Mouse (Mus musculus) limb, embryonic 13.5 days (tissue): ENCODE data around the gene Lysmd2. TPM values are rescaled to one million over a fixed set of nuclear protein-coding genes. Genes with fewer than 3 reads are reported as not detected.

Experiments
- ATAC-seq: fragments of 200-750 bp; cut with Nextera tagmentation; 2 replicates; pipeline ENCODE4 v1.8.0; 2017; ENCODE audit warnings: low read depth, moderate number of reproducible peaks, moderate TSS enrichment; ENCODE audit not compliant: low FRiP score
- H3K27ac ChIP-seq: fragments of 300-500 bp; sonication (generic); 2 replicates; pipeline ENCODE4 v1.5.1; 2015; ENCODE audit warnings: inconsistent platforms, mild to moderate bottlenecking, moderate library complexity
- H3K27me3 ChIP-seq: fragments of 300-500 bp; sonication (generic); 2 replicates; pipeline ENCODE4 v1.6.1; 2015; ENCODE audit warnings: mild to moderate bottlenecking, inconsistent platforms
- H3K36me3 ChIP-seq: fragments of 300-500 bp; sonication (generic); 2 replicates; pipeline ENCODE4 v1.6.1; 2015; ENCODE audit warnings: inconsistent platforms, mild to moderate bottlenecking, moderate library complexity
- H3K4me1 ChIP-seq: fragments of 300-500 bp; sonication (generic); 2 replicates; pipeline ENCODE4 v1.6.1; 2015; ENCODE audit warnings: inconsistent platforms
- H3K4me2 ChIP-seq: fragments of 300-500 bp; sonication (generic); replicated peaks from 2 replicates; pipeline ENCODE4 v1.6.1; 2015; ENCODE audit warnings: inconsistent platforms, mild to moderate bottlenecking, moderate library complexity
- H3K4me3 ChIP-seq: fragments of 300-500 bp; sonication (generic); 2 replicates; pipeline ENCODE4 v1.5.1; 2015; ENCODE audit warnings: moderate library complexity, mild to moderate bottlenecking, inconsistent platforms
- H3K9ac ChIP-seq: fragments of 300-500 bp; sonication (generic); 2 replicates; pipeline ENCODE4 v1.6.1; 2015; ENCODE audit warnings: mild to moderate bottlenecking, inconsistent platforms
- H3K9me3 ChIP-seq: fragments of 300-500 bp; sonication (generic); 2 replicates; pipeline ENCODE4 v1.6.1; 2016; ENCODE audit warnings: inconsistent platforms
- WGBS: fragments of 180-500 bp; shearing (Covaris S2); methylation state at CpG from one replicate; pipeline ENCODE4 v1.1.7; 2015; 5-methylcytosine and 5-hydroxymethylcytosine counted together
- polyA plus RNA-seq: library from polyadenylated mRNA; unstranded; fragments of >200 nt; fragmentation: Nextera tagmentation; extraction: Ambion mirVana; gene quantifications from 2 replicates; pipeline ENCODE4 v1.2.1, GENCODE M21; 2015

Lysmd2 gene
- polyA plus RNA-seq, 1 experiment from 2014 or later: 38.3 TPM

DNA sequence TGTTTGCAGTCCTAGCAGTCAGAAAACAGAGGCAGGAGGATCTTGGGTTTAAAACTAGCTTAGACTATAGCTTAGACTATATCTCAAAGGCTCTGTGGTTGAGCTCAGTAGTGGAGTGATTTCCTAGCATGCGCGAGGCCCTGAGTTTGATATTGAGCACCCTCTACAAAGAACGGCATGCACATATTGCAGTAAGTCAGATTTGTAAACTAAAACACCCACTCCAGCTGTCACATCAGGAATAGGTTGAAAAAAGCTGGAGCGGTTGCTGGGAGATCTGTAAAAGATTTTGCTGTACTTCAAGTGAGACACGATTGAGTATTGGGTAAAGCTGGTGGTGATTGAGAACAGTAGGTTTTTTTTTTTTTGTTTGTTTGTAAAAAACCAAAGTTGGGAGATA lies 55.1 kb downstream of the Lysmd2 start:
- Histone ChIP-seq H3K36me3 (no peaks in the 10 kb centered on the region), H3K4me1 (no peaks in the 10 kb centered on the region), H3K9me3 (no peaks in the 10 kb centered on the region), H3K4me3 (no peak overlapping the region), H3K27me3 (peaks cover 5% of the 10 kb centered on the region), H3K27ac (no peak overlapping the region), H3K4me2 (no peak overlapping the region), H3K9ac (no peak overlapping the region)
- ATAC-seq: no peak
- WGBS: 87% methylated on average over 5 of the region's 5 CpGs

DNA sequence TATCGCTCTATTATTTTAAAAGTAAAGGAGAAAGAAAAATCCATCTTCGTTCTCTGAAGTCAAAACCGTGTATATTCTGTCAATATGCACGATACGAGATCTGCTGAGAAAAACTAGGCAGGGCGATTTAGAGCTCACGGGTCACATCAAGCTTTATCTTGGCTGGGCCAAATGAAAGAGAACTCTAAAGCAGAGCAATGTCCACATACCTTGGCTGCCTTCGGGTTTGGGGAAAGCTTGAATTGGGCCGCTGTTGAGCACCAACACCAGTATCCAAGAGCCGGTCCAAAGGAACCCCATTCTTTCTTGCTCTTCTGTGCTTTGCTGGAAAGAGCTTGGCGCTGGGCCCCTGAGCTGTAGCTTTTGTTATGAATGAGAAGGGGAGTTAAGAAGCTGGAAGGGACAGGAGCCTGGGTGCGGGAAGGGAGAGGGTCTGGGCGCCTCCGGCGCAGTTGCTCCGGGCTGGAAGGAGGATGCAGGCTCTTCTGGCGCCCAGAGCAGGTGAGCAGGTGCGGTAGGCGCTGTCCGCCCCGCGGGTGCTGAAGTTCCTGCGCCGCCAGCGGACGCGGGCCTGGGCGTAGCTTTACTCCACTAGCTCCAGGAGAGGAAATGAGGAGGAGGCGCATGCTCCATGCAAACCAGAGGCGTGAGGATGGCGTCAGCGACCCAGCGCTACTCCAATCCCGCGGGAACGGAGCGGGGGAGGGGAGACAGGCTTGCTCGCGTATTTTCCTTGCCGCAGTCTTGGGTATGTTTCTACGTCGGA lies 58.1 kb downstream of the Lysmd2 start, which contains the start of gene Scg3:
Scg3 (minus strand) TSS at position 631 of the 766 bp plus-strand sequence.
- no peaks in the 10 kb centered on the region for H3K4me1 ChIP-seq
- peak; percentile 91 for ATAC-seq
- no peaks in the 10 kb centered on the region for H3K36me3 ChIP-seq
- 10% methylated on average over 42 of the region's 42 CpGs for WGBS
- peak within 1 kb of the TSS; percentile 32 for H3K4me3 ChIP-seq
- no peak within 1 kb of the TSS for H3K9ac ChIP-seq
- H3K9me3 ChIP-seq: no peaks in the 10 kb centered on the region
- H3K27me3 ChIP-seq: peaks cover 5% of the 10 kb centered on the region
- H3K4me2 ChIP-seq: peak within 1 kb of the TSS; percentile 63
- no peak within 1 kb of the TSS for H3K27ac ChIP-seq

DNA sequence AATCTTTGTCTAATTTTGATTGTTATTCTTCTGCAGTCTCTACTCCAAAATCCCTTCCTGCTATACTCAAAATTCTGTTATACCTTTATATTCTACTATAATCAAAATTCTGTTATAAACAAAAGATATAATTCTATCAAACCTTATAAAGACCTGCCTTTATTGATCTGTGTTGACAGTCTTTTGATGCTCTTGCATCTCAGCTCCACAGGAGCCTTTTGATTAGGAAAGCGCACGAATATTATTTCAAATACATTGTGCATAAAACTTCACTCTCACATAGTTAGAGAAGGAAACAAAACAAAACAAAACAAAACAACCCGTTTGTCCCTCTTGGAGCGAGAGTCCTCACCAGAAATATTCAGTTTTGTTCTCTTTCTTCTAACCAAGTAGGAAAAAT lies 58.8 kb downstream of the Lysmd2 start:
- Histone ChIP-seq H3K4me1 (no peaks in the 10 kb centered on the region), H3K9me3 (no peaks in the 10 kb centered on the region), H3K27me3 (peaks cover 5% of the 10 kb centered on the region), H3K4me3 (peak overlapping the region; percentile 32), H3K9ac (no peak overlapping the region), H3K36me3 (no peaks in the 10 kb centered on the region), H3K4me2 (peak overlapping the region; percentile 63), H3K27ac (no peak overlapping the region)
- WGBS: 69% methylated on average over 4 of the region's 4 CpGs
- no peak for ATAC-seq

- no peaks in the 10 kb centered on the region for H3K4me1 ChIP-seq
- H3K27ac ChIP-seq: no peak overlapping the region
- H3K9ac ChIP-seq: no peak overlapping the region
- peaks cover 2% of the 10 kb centered on the region; the same call in 1 of the 2 replicates for H3K9me3 ChIP-seq
- ATAC-seq: no peak
- H3K4me2 ChIP-seq: no peak overlapping the region
- WGBS: 74% methylated on average over 3 of the region's 3 CpGs
- H3K36me3 ChIP-seq: no peaks in the 10 kb centered on the region
- peaks cover 5% of the 10 kb centered on the region for H3K27me3 ChIP-seq
- H3K4me3 ChIP-seq: no peak overlapping the region
These were observed 59.2 kb downstream of the Lysmd2 start for GRCm38 (mm10) chr9:75684772-75685171.

Other genes with a start within 250 kb of the Lysmd2 start
- 90.0 and 91.1 TPM in 2 replicates for gene Mapk6, start 215.7 kb upstream of the Lysmd2 start, polyA plus RNA-seq
- 46.5 and 50.2 TPM in 2 replicates for gene Leo1, start 184.2 kb upstream of the Lysmd2 start, polyA plus RNA-seq
- gene Tmod3, start 66.1 kb upstream of the Lysmd2 start, polyA plus RNA-seq: 105 and 111 TPM in 2 replicates
- gene Tmod2, start 14.4 kb upstream of the Lysmd2 start, polyA plus RNA-seq: 26.5 and 27.7 TPM in 2 replicates
- gene Scg3, start 58.3 kb downstream of the Lysmd2 start, polyA plus RNA-seq: 0.57 and 0.84 TPM in 2 replicates
- gene Bmp5, start 149.6 kb downstream of the Lysmd2 start, polyA plus RNA-seq: 10.6 and 13.0 TPM in 2 replicates